Mouse (Mus musculus) layer of hippocampus, adult 8-10 months (tissue): ENCODE results near the gene Ufm1. TPM values are rescaled to one million over a fixed set of nuclear protein-coding genes. Genes with fewer than 3 reads are reported as not detected.
A peak's percentile ranks its signal among the peaks of the same experiment; 100 is the strongest.

Experiments
- DNase-seq, 2 experiments: peaks; one replicate each; pipeline ENCODE4 v3.0.0; 2022; ENCODE audit warnings: low spot score in 2 of 2
- total RNA-seq, 4 experiments: library from RNA; stranded (reverse); gene quantifications; 2 replicates each; pipeline ENCODE4 v1.2.4; 2022

Gene Ufm1
- total RNA-seq = 10 to 100 TPM; 74.8 to 85.2 (median 84.4) TPM

GRCm38 (mm10) chr3:53863383-53864220 is at the start of gene Ufm1:
Gene Ufm1, minus strand, starts transcription at chr3:53863830.
- peak; percentile 92 for DNase-seq

GRCm38 (mm10) chr3:53890619-53891540 is 27.2 kb upstream of the Ufm1 start:
- peak; percentile 78 to 82 for DNase-seq

GRCm38 (mm10) chr3:53871596-53871995 is 8.0 kb upstream of the Ufm1 start:
- DNase-seq = no peak

GRCm38 (mm10) chr3:53870482-53870881 is 6.9 kb upstream of the Ufm1 start:
- DNase-seq = no peak

GRCm38 (mm10) chr3:53869263-53869662 is 5.6 kb upstream of the Ufm1 start:
- no peak for DNase-seq

GRCm38 (mm10) chr3:53868212-53868611 is 4.6 kb upstream of the Ufm1 start:
- no peak for DNase-seq

GRCm38 (mm10) chr3:53854831-53855230 is 8.8 kb downstream of the Ufm1 start:
- no peak for DNase-seq

- no peak for DNase-seq
These were observed 9.4 kb downstream of the Ufm1 start for GRCm38 (mm10) chr3:53854261-53854660.

- DNase-seq = no peak
These were observed 15.4 kb downstream of the Ufm1 start for GRCm38 (mm10) chr3:53848262-53848661.

GRCm38 (mm10) chr3:53847726-53848125 is 15.9 kb downstream of the Ufm1 start:
- DNase-seq = no peak

GRCm38 (mm10) chr3:53846206-53846928 is 17.3 kb downstream of the Ufm1 start:
- no peak for DNase-seq

GRCm38 (mm10) chr3:53844786-53845185 is 18.8 kb downstream of the Ufm1 start, which contains the start of gene Gm10985:
Gene Gm10985, plus strand, starts transcription at chr3:53845086.
- no peak for DNase-seq

GRCm38 (mm10) chr3:53834238-53834637 is 29.4 kb downstream of the Ufm1 start:
- no peak for DNase-seq

- DNase-seq = no peak
These were observed 50.1 kb downstream of the Ufm1 start for GRCm38 (mm10) chr3:53813421-53813977.

Other genes starting within 250 kb of the Ufm1 start
- gene Frem2, start 206.5 kb downstream of the Ufm1 start, total RNA-seq = 1 to 10 TPM; 2.4 to 2.9 (median 2.8) TPM
- gene Gm10985, start 18.7 kb downstream of the Ufm1 start, total RNA-seq = not detected